Mouse (Mus musculus): ENCODE measurements around the gene Cdkal1. TPM values are rescaled to one million over a fixed set of nuclear protein-coding genes. Genes with fewer than 3 reads are reported as not detected.

Cdkal1 gene
- polyA plus RNA-seq, 1 experiment: 3.3 TPM

GRCm38 (mm10) chr13:29497286-29497685 is 358.2 kb downstream of the Cdkal1 start:
- H3K4me1 ChIP-seq (replicated peaks; ENCODE audit: control insufficient read depth, insufficient read depth, low read length): no peaks in the 10 kb centered on the region
- no peak overlapping the region for H3K27ac ChIP-seq (ENCODE audit: control insufficient read depth, insufficient read depth, low read length)
- H3K36me3 ChIP-seq (ENCODE audit: control insufficient read depth, insufficient read depth, low read length): no peaks in the 10 kb centered on the region
- no peak overlapping the region for H3K4me3 ChIP-seq (ENCODE audit: control insufficient read depth, insufficient read depth, low read length)
- H3K27me3 ChIP-seq (ENCODE audit: control insufficient read depth, insufficient read depth, low read length): no peaks in the 10 kb centered on the region
- DNase-seq: no peak
- TF ChIP-seq POLR2A (IDR thresholded peaks at IDR 0.05; ENCODE audit: control insufficient read depth, extremely low read depth, insufficient read depth, low read length, poor library complexity) (no peak), CTCF (IDR thresholded peaks at IDR 0.05; ENCODE audit: borderline replicate concordance, control insufficient read depth, extremely low read depth, insufficient read depth, low read length, poor library complexity) (no peak)
- 92% methylated on average over 7 of the region's 7 CpGs for WGBS

GRCm38 (mm10) chr13:29490341-29490740 is 365.1 kb downstream of the Cdkal1 start:
- TF ChIP-seq POLR2A (IDR thresholded peaks at IDR 0.05; ENCODE audit: control insufficient read depth, extremely low read depth, insufficient read depth, low read length, poor library complexity) (no peak), CTCF (IDR thresholded peaks at IDR 0.05; ENCODE audit: borderline replicate concordance, control insufficient read depth, extremely low read depth, insufficient read depth, low read length, poor library complexity) (no peak)
- Histone ChIP-seq H3K4me1 (replicated peaks; ENCODE audit: control insufficient read depth, insufficient read depth, low read length) (no peaks in the 10 kb centered on the region), H3K27ac (ENCODE audit: control insufficient read depth, insufficient read depth, low read length) (no peak overlapping the region), H3K36me3 (ENCODE audit: control insufficient read depth, insufficient read depth, low read length) (no peaks in the 10 kb centered on the region), H3K27me3 (ENCODE audit: control insufficient read depth, insufficient read depth, low read length) (no peaks in the 10 kb centered on the region), H3K4me3 (ENCODE audit: control insufficient read depth, insufficient read depth, low read length) (no peak overlapping the region)
- WGBS: 97% methylated on average over 8 of the region's 8 CpGs
- no peak for DNase-seq

- Histone ChIP-seq H3K36me3 (ENCODE audit: control insufficient read depth, insufficient read depth, low read length) (no peaks in the 10 kb centered on the region), H3K4me3 (ENCODE audit: control insufficient read depth, insufficient read depth, low read length) (no peak overlapping the region), H3K27ac (ENCODE audit: control insufficient read depth, insufficient read depth, low read length) (no peak overlapping the region), H3K4me1 (replicated peaks; ENCODE audit: control insufficient read depth, insufficient read depth, low read length) (no peaks in the 10 kb centered on the region), H3K27me3 (ENCODE audit: control insufficient read depth, insufficient read depth, low read length) (no peaks in the 10 kb centered on the region)
- TF ChIP-seq POLR2A (IDR thresholded peaks at IDR 0.05; ENCODE audit: control insufficient read depth, extremely low read depth, insufficient read depth, low read length, poor library complexity): no peak
- no peak for TF ChIP-seq CTCF (IDR thresholded peaks at IDR 0.05; ENCODE audit: borderline replicate concordance, control insufficient read depth, extremely low read depth, insufficient read depth, low read length, poor library complexity)
- WGBS: 98% methylated on average over 5 of the region's 5 CpGs
- DNase-seq: no peak
Measured at GRCm38 (mm10) chr13:29489476-29489875, 366.0 kb downstream of the Cdkal1 start.

- H3K4me3 ChIP-seq (ENCODE audit: control insufficient read depth, insufficient read depth, low read length): no peak overlapping the region
- TF ChIP-seq POLR2A (IDR thresholded peaks at IDR 0.05; ENCODE audit: control insufficient read depth, extremely low read depth, insufficient read depth, low read length, poor library complexity): no peak
- TF ChIP-seq CTCF (IDR thresholded peaks at IDR 0.05; ENCODE audit: borderline replicate concordance, control insufficient read depth, extremely low read depth, insufficient read depth, low read length, poor library complexity): no peak
- DNase-seq: no peak
- 97% methylated on average over 3 of the region's 3 CpGs for WGBS
- no peaks in the 10 kb centered on the region for H3K4me1 ChIP-seq (replicated peaks; ENCODE audit: control insufficient read depth, insufficient read depth, low read length)
- no peaks in the 10 kb centered on the region for H3K36me3 ChIP-seq (ENCODE audit: control insufficient read depth, insufficient read depth, low read length)
- H3K27me3 ChIP-seq (ENCODE audit: control insufficient read depth, insufficient read depth, low read length): no peaks in the 10 kb centered on the region
- no peak overlapping the region for H3K27ac ChIP-seq (ENCODE audit: control insufficient read depth, insufficient read depth, low read length)
Measured at GRCm38 (mm10) chr13:29486709-29487108, 368.8 kb downstream of the Cdkal1 start.

GRCm38 (mm10) chr13:29483950-29484349 is 371.5 kb downstream of the Cdkal1 start:
- TF ChIP-seq POLR2A (IDR thresholded peaks at IDR 0.05; ENCODE audit: control insufficient read depth, extremely low read depth, insufficient read depth, low read length, poor library complexity): no peak
- no peak for TF ChIP-seq CTCF (IDR thresholded peaks at IDR 0.05; ENCODE audit: borderline replicate concordance, control insufficient read depth, extremely low read depth, insufficient read depth, low read length, poor library complexity)
- Histone ChIP-seq H3K27ac (ENCODE audit: control insufficient read depth, insufficient read depth, low read length) (no peak overlapping the region), H3K4me3 (ENCODE audit: control insufficient read depth, insufficient read depth, low read length) (no peak overlapping the region), H3K36me3 (ENCODE audit: control insufficient read depth, insufficient read depth, low read length) (no peaks in the 10 kb centered on the region), H3K4me1 (replicated peaks; ENCODE audit: control insufficient read depth, insufficient read depth, low read length) (no peaks in the 10 kb centered on the region), H3K27me3 (ENCODE audit: control insufficient read depth, insufficient read depth, low read length) (no peaks in the 10 kb centered on the region)
- DNase-seq: no peak
- WGBS: 85% methylated on average over 3 of the region's 3 CpGs

- no peak for DNase-seq
- Histone ChIP-seq H3K27ac (ENCODE audit: control insufficient read depth, insufficient read depth, low read length) (no peak overlapping the region), H3K27me3 (ENCODE audit: control insufficient read depth, insufficient read depth, low read length) (no peaks in the 10 kb centered on the region), H3K4me1 (replicated peaks; ENCODE audit: control insufficient read depth, insufficient read depth, low read length) (no peaks in the 10 kb centered on the region), H3K36me3 (ENCODE audit: control insufficient read depth, insufficient read depth, low read length) (no peaks in the 10 kb centered on the region), H3K4me3 (ENCODE audit: control insufficient read depth, insufficient read depth, low read length) (no peak overlapping the region)
- no peak for TF ChIP-seq POLR2A (IDR thresholded peaks at IDR 0.05; ENCODE audit: control insufficient read depth, extremely low read depth, insufficient read depth, low read length, poor library complexity)
- no peak for TF ChIP-seq CTCF (IDR thresholded peaks at IDR 0.05; ENCODE audit: borderline replicate concordance, control insufficient read depth, extremely low read depth, insufficient read depth, low read length, poor library complexity)
- WGBS: 97% methylated on average over 9 of the region's 9 CpGs
Measured at GRCm38 (mm10) chr13:29482147-29482863, 373.2 kb downstream of the Cdkal1 start.

All from thymus, adult 2 months (tissue).